Mouse (Mus musculus) lung, adult 2 months (tissue): ENCODE data around the gene Foxd4. TPM values are rescaled to one million over a fixed set of nuclear protein-coding genes. Genes with fewer than 3 reads are reported as not detected.

Experiments
- DNase-seq: peaks from one replicate; pipeline ENCODE4 v3.0.0; 2022
- H3K4me1 ChIP-seq: fragments of 200-500 bp; 2 replicates; pipeline ENCODE4 v1.6.1; 2011; ENCODE audit warnings: low read length; ENCODE audit not compliant: control insufficient read depth, insufficient read depth
- H3K4me3 ChIP-seq: fragments of 200-500 bp; replicated peaks from 2 replicates; pipeline ENCODE3; 2011; ENCODE audit warnings: low read depth, mild to moderate bottlenecking, control low read depth, low read length; ENCODE audit errors: extremely low read depth
- CTCF ChIP-seq: fragments of 200-500 bp; IDR thresholded peaks from 2 replicates; pipeline ENCODE4 v1.5.1; 2011; ENCODE audit warnings: mild to moderate bottlenecking, low read length, control low read depth; ENCODE audit not compliant: insufficient read depth
- POLR2A ChIP-seq: fragments of 200-500 bp; IDR thresholded peaks from 2 replicates; pipeline ENCODE4 v1.6.1; 2011; ENCODE audit warnings: low read depth, mild to moderate bottlenecking, control low read depth, low read length, borderline replicate concordance; ENCODE audit errors: extremely low read depth
- WGBS: fragments of 180-500 bp; shearing (Covaris S2); methylation state at CpG from one replicate; pipeline ENCODE4 v1.1.7; 2018; 5-methylcytosine and 5-hydroxymethylcytosine counted together
- polyA plus RNA-seq: library from polyadenylated mRNA; depleted of rRNA; stranded (reverse); fragments of >200 nt; gene quantifications from 2 replicates; pipeline ENCODE4 v1.2.3, GENCODE M21; 2012; rRNA removed

Foxd4 gene
- polyA plus RNA-seq, result 0.06 and 0.28 TPM in 2 replicates

DNA sequence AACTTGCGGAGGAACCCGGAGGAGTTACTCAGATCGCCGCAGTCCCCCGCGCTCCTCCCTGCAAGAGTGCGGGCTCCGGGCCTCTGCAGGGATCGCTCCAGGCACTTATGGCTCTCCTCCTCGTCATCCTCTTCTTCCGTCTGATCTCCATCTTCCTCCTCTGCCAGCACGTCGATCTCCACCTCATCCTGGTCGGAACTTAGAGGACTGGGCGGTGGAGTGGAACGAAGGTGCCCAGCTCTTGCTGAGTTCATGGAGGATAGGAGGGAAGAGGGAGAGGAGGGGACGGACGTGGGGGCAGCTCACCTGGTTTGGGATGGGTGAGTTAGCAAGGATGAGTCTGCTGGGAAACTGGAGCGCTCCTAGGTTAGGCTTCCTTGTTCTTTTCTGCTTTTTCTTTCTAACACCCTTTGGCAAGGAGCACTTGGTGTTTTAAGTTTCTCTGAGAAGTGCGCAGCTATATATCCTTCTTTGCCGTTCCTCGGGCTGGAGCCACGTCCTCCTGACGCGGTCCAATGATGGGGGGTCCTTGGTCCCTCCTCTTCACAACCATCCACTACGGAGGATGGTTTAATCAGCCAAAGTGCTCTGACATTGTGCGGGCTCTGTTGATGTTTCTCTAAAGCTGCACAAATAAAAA is at the start of gene Foxd4:
Gene Foxd4 (minus strand): TSS at position 617 of the 640 bp plus-strand sequence.
- no peak for TF ChIP-seq CTCF
- no peak for TF ChIP-seq POLR2A
- H3K4me1 ChIP-seq, result no peaks in the 10 kb centered on the region
- no peak within 1 kb of the TSS for H3K4me3 ChIP-seq
- no peak for DNase-seq
- 2% methylated on average over 27 of the region's 27 CpGs for WGBS

DNA sequence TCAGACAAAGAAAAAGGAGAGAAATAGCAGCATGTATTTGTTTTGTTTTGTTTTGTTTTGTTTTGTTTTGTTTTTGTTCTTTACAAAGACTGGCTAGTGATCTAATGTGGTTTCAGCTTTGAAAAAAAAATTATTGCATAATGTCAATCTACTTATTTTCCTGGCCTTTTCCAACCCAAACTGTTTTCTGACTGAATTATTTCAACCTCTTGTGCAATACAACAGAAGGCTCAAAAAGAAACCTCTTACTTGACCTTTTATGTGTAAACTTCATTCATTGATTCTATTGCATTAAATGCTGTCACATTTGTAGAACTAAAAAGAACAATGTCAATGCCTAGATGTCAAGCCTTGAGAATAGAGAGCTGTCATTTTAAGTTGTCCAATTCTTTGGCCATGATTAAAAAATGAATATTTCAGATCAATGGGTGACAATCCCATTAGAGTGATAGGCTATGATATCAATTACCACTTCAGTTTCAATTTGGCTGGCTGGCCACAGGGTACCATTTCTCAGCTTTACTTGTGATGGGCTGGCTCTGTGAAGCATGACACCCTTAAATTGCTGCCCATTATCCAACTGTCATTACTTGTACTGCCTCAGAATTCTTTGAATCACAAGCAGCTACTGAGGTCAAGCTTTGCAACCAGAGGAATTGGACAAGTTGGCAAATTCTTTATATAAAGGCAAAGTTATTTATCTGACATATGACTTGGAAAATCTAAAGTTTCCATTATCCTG is 44.7 kb upstream of the Foxd4 start:
- TF ChIP-seq POLR2A (no peak), CTCF (no peak)
- DNase-seq, result no peak

DNA sequence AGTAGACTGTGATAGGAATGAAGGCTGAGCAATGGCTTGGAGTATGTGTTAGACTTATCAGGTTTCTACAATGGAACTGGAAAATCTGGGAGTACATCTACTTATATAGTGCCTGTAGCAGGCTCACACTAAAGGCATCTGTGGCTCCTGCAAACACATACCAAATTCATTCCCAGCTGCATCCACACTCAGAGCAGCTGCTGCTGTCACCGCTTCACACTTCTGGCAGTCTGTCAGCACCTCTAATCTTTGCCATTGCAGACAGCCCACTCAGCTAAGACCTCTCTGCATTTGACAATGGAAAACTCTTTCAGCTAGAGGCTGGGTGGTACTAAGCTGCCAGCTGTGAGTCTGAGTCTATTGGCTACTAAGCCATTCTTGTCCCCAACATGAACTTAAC is 36.1 kb upstream of the Foxd4 start:
- Histone ChIP-seq H3K4me1 (no peaks in the 10 kb centered on the region), H3K4me3 (no peak overlapping the region)
- no peak for DNase-seq
- no peak for TF ChIP-seq CTCF
- no peak for TF ChIP-seq POLR2A
- 77% methylated on average over 1 of the region's 1 CpGs for WGBS

More for the DNA sequence above, 44.7 kb upstream of the Foxd4 start:
- H3K4me1 ChIP-seq, result no peaks in the 10 kb centered on the region
- H3K4me3 ChIP-seq, result no peak overlapping the region

DNA sequence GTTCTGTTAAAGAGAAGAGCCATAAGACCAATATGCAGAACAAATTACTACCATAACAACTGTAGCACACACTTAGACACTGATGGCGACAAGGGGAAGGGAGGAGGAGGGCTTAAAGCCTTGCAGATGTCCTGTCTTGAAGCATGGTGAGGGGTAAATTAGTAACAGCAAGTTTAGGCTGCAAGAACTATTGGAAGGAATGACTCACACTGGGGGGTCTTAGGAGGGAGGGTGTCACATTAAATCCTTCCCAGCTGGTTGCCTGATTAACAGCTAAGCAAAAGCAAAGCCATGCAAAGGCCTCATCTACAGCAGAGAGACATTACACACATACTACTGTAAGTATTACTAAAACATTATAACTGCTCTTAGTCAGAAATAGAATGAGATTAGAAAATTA is 28.0 kb upstream of the Foxd4 start:
- WGBS, result 65% methylated on average over 1 of the region's 1 CpGs
- DNase-seq, result no peak
- Histone ChIP-seq H3K4me3 (no peak overlapping the region), H3K4me1 (no peaks in the 10 kb centered on the region)
- TF ChIP-seq POLR2A (no peak), CTCF (no peak)

DNA sequence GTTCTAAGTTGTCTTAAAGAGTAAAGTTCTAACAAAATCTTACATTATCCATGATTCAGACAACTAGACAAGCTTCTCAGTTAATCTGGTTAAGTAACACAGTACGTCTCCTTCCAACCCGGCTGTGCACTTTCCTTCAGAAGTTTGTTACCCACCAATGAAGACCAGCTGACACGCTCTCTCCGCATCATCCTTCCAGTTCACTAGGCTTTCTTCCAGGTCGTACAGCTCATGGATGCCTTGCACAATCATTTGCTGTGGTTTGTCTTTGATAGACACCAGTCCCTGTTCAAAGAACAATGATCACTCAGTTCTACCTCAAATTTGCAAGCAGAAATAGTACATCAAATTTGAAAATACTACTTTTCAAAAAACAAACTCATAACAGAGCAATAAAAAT is 19.9 kb upstream of the Foxd4 start:
- H3K4me1 ChIP-seq, result no peaks in the 10 kb centered on the region
- DNase-seq, result no peak
- 80% methylated on average over 5 of the region's 5 CpGs for WGBS
- no peak for TF ChIP-seq CTCF
- no peak for TF ChIP-seq POLR2A
- no peak overlapping the region for H3K4me3 ChIP-seq

DNA sequence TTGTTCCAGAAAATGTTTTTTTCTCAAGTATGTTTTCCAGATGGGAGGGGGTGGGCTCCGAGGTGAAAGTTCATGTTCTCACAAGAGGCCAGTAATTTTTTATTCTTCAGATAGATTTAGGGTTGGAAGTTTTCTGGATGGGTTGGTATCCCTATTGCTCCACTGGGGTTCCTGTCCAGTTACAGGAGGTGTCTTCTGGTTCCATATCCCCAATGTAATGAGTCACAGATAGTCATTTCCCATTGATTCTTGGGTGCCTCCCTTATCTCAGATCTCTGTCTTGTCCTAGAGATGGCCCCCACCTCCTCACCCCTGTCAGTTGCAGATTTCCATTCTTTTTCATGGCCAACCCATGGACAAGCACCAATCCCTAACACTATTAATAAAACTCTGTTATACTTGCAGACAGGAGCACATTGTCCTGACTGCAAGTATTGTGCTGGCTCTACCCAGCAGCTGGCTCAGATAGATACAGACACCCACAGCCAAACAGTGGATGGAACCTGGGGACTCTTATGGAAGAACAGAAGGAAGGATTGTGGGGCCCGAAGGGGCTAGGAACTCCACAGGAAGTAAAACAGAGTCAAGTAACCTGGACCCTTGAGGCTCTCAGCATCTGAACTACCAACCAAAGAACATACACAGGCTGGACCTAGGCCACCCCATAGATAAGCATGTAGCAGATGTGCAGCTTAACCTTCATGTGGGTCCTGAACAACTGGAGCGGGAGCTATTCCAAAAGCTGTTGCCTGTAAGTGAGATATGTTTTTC is 7.6 kb upstream of the Foxd4 start:
- TF ChIP-seq POLR2A (no peak), CTCF (no peak)
- Histone ChIP-seq H3K4me3 (no peak overlapping the region), H3K4me1 (no peaks in the 10 kb centered on the region)
- DNase-seq, result no peak
- WGBS, result 85% methylated on average over 3 of the region's 3 CpGs

DNA sequence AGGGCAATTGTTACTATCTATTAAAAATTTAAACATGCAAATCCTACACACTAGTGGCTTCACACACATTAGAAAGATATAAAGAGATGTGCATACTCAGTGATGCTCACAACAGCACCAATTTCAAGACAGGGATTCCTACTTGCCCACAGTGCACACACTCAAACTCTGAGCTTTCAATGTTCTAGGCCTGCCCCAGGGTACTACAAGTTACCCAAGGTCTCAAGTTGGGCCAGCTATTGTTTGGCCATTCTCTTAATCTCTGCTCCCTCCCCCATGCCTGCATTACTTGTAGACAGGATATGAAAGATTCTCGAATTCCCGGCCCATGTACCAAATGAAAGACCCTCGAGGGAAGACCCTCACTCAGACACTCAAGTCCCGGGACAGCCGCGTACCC is 6.7 kb upstream of the Foxd4 start:
- Histone ChIP-seq H3K4me1 (no peaks in the 10 kb centered on the region), H3K4me3 (no peak overlapping the region)
- WGBS, result 85% methylated on average over 6 of the region's 6 CpGs
- no peak for DNase-seq
- TF ChIP-seq CTCF, result no peak
- TF ChIP-seq POLR2A, result no peak

DNA sequence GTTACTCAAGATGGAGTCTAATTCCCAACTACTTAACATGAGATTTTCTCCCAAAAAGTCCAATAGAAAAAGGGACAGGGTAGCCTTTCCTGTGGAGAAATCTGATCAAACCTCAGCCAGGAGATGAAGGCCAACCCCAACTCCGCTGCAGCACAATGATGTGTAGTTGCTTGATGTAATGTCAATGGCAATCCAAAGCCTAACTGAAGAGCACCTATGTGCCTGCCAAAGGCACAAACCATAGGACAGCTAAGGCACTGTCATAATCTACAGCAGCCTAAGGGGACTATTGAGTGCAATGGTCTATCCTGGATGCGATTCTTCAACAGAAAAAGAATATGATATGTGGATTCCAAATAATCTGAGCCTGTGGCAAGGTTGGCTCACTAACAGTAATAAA is 1.8 kb upstream of the Foxd4 start:
- 56% methylated on average over 2 of the region's 2 CpGs for WGBS
- DNase-seq, result no peak
- Histone ChIP-seq H3K4me1 (no peaks in the 10 kb centered on the region), H3K4me3 (no peak overlapping the region)
- TF ChIP-seq CTCF (no peak), POLR2A (no peak)

DNA sequence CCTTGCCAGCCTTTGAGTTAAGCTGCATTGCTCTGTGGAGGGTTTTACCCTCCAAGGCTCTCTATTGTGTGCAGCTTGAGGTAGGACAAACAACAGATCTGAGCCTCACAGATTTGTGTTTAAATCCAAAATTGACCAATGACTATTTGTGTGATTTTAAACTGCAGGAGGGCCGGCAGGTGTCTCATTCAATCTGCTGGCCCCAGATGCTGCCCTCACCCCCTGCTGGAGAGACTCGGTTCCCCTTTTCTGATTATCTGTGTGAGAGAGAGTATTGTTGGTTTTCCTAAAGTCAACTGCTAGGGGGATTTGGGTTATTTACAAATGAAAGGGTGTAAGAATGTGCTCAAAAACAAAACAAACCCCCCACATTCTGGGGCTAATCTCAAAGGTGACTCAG is 1.3 kb upstream of the Foxd4 start:
- Histone ChIP-seq H3K4me3 (no peak overlapping the region), H3K4me1 (no peaks in the 10 kb centered on the region)
- TF ChIP-seq POLR2A (no peak), CTCF (no peak)
- no peak for DNase-seq
- WGBS, result 9% methylated on average over 2 of the region's 2 CpGs
